Mouse (Mus musculus): ENCODE data around the gene 5330417C22Rik. TPM values are rescaled to one million over a fixed set of nuclear protein-coding genes. Genes with fewer than 3 reads are reported as not detected.

Gene 5330417C22Rik
- total RNA-seq, 2 experiments from 2014 or later, result 0.17 to 0.60 TPM

- intact Hi-C loops (cut with DNase I), result no loop called here
Measured at GRCm38 (mm10) chr3:108423006-108423405, 113.3 kb downstream of the 5330417C22Rik start.

GRCm38 (mm10) chr3:108415831-108416223 is 120.5 kb downstream of the 5330417C22Rik start:
- DNase-seq, result peak; percentile 76 to 77
- intact Hi-C loops (cut with DNase I), result no loop called here

More at GRCm38 (mm10) chr3:108423006-108423405, 113.3 kb downstream of the 5330417C22Rik start:
- no peak for DNase-seq

GRCm38 (mm10) chr3:108414857-108415830 is 121.2 kb downstream of the 5330417C22Rik start, which contains the start of gene Celsr2:
Gene Celsr2, minus strand, starts transcription at chr3:108415552.
- DNase-seq, result peak; percentile 29 to 39
- intact Hi-C loops (cut with DNase I), result no loop called here

- intact Hi-C loops (cut with DNase I), result no loop called here
Measured at GRCm38 (mm10) chr3:108413634-108414360, 122.5 kb downstream of the 5330417C22Rik start.

GRCm38 (mm10) chr3:108411754-108412121 is 124.6 kb downstream of the 5330417C22Rik start:
- intact Hi-C loops (cut with DNase I), result no loop called here
- peak; percentile 28 to 34 for DNase-seq

More at GRCm38 (mm10) chr3:108413634-108414360, 122.5 kb downstream of the 5330417C22Rik start:
- DNase-seq, result no peak

GRCm38 (mm10) chr3:108411026-108411753 is 125.1 kb downstream of the 5330417C22Rik start:
- DNase-seq, result no peak
- intact Hi-C loops (cut with DNase I), result no loop called here

- DNase-seq, result no peak
- intact Hi-C loops (cut with DNase I), result no loop called here
Measured at GRCm38 (mm10) chr3:108410359-108410714, 126.0 kb downstream of the 5330417C22Rik start.

GRCm38 (mm10) chr3:108409656-108410358 is 126.5 kb downstream of the 5330417C22Rik start:
- intact Hi-C loops (cut with DNase I), result no loop called here
- DNase-seq, result no peak

GRCm38 (mm10) chr3:108408517-108409008 is 127.8 kb downstream of the 5330417C22Rik start:
- intact Hi-C loops (cut with DNase I), result no loop called here
- no peak for DNase-seq

GRCm38 (mm10) chr3:108406306-108406885 is 129.9 kb downstream of the 5330417C22Rik start:
- no peak for DNase-seq
- intact Hi-C loops (cut with DNase I), result no loop called here

Small RNAs within 50 kb of the gene (microRNA-seq; reads per million reads assigned to microRNA genes)
- gene Gm22860, result 0 reads per million in 2 experiments

Other genes starting within 250 kb of the 5330417C22Rik start
- gene Mybphl, start 171.6 kb downstream of the 5330417C22Rik start, total RNA-seq (2021), result 10 to 100 TPM; 18.1 to 41.9 TPM
- 1 to 10 TPM; 2.9 to 4.1 TPM for gene Psrc1, start 152.7 kb downstream of the 5330417C22Rik start, total RNA-seq (2021)
- 1 to 10 TPM; 7.4 to 7.6 TPM for gene Celsr2, start 121.0 kb downstream of the 5330417C22Rik start, total RNA-seq (2021)
- 10 to 100 TPM; 97.1 to 97.8 TPM for gene Sars, start 91.3 kb downstream of the 5330417C22Rik start, total RNA-seq (2021)
- not detected for gene 1700013F07Rik, start 2.4 kb downstream of the 5330417C22Rik start, total RNA-seq (2021)
- gene Tmem167b, start 25.9 kb upstream of the 5330417C22Rik start, total RNA-seq (2021), result 10 to 100 TPM; 31.3 to 32.7 TPM
- gene Taf13, start 35.2 kb upstream of the 5330417C22Rik start, total RNA-seq (2021), result 10 to 100 TPM; 17.2 to 20.7 TPM
- gene Wdr47, start 54.7 kb upstream of the 5330417C22Rik start, total RNA-seq (2021), result 1 to 10 TPM; 8.4 to 8.7 TPM
- 10 to 100 TPM; 31.6 to 35.8 TPM for gene Clcc1, start 117.4 kb upstream of the 5330417C22Rik start, total RNA-seq (2021)
- gene Gpsm2, start 185.8 kb upstream of the 5330417C22Rik start, total RNA-seq (2021), result 1 to 10 TPM; 8.0 to 8.8 TPM
- gene Aknad1, start 203.1 kb upstream of the 5330417C22Rik start, total RNA-seq (2021), result under 1 TPM in 1 of 2 experiments, not detected in 1; 0.12 TPM

All from heart, postnatal 10 days (tissue).